Mouse (Mus musculus): ENCODE results near the gene Dppa3.

DNA sequence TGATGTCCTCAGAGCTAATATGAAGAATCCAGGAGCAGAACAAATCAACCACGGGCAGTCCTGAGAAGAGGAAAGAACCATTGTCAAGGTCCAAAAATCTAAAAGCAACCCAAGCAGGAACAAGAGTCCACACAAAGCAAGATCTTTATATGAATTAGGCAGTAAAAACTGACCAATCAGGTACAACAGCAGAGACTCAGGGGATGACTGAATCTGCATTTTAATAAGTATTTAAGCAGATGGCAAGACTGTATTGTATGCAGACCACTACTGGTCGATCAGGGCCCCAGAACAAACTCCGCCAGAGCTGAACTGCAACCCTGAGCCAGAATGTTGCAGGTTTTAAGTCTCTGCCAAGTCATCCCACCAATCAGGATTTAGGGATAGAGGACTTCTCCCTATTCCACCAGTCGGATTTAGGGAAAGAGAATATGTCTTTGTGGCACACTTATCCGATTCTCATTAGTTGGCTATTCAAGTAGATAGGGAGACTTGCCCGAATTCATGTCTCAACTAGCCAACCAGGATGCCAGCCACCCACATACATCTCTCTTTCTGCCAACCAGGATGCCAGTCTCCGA lies 26.1 kb upstream of the Dppa3 start:
- TF ChIP-seq MAX (IDR thresholded peaks at IDR 0.05; ENCODE audit: low read length) (no peak), POLR2A (IDR thresholded peaks at IDR 0.05; ENCODE audit: control insufficient read depth in 1 of 2, insufficient read depth in 1 of 2, low read depth in 1 of 2, low read length in 2 of 2, poor library complexity in 1 of 2) (no peak)
